Mouse (Mus musculus) lung, postnatal 4 days (tissue): ENCODE results near the gene Rpl9-ps1.

ENCODE experiments used
- DNase-seq, 2 experiments: peaks; one replicate each; pipeline ENCODE4 v3.0.0; 2021

Rpl9-ps1 gene

DNA sequence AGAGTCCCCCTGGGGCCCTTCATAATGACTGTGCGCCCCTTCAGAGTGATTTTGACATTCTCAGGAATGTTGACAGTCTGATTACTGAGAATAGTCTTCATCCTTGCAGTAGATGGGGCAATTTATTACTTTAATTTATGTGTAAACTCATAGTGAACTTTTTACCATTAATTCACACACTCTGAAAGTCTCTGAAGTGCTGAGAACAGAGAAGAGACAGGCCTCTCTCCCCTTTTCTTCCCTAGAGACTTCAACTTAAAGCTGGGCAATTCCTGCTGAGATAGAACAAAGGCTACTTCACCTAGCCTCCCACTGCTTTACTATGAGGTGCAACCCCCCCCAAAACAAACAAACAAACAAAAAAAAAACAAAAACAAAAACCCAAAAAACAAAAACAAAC is at the start of gene Rpl9-ps1:
Rpl9-ps1 (minus strand) TSS at position 101 of the 400 bp plus-strand sequence.
- DNase-seq: no peak

GRCm38 (mm10) chr11:83692008-83692407 is 46.6 kb upstream of the Rpl9-ps1 start:
- DNase-seq: no peak

GRCm38 (mm10) chr11:83689918-83690317 is 44.5 kb upstream of the Rpl9-ps1 start:
- no peak for DNase-seq

- DNase-seq: no peak
Observed at GRCm38 (mm10) chr11:83675665-83676064, 30.2 kb upstream of the Rpl9-ps1 start.

DNA sequence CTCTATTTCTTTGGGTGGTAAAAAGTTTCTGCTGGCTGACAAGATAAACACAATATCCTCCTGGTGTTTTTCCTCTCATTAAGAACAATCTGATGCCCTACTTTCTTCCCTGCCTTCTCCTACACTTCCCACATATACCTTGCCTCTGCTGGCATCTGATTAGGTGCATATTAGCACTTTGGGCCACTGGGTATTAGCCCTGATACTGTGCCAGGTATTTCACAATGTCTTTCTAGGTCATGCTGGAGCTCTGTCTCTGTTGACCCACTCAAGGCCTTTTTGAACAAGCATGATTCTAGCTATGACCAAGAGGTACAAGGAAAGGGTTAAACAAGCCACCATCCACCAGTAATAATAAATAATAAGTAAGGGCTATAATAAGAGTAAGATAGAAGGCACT is 26.3 kb upstream of the Rpl9-ps1 start:
- no peak for DNase-seq

DNA sequence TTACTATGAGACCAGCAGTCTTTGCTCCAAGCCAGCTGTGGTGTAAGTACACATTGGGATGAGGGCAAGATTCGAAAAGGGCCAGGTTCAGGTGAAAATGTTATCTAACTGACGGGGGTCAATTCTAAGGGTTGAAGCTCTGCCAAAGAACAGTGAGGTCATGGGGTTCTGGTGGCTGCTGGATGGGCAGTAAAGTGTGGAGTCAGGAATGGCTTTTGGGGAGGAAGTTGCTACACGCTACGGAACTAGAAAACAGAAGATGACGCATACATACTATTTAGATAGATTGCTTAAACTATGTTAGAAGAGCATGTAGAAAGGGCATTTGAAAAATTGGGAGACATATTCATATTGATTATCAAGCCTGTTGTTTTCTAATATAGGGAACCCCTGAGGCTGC is 18.1 kb upstream of the Rpl9-ps1 start:
- no peak for DNase-seq

GRCm38 (mm10) chr11:83662204-83662603 is 16.8 kb upstream of the Rpl9-ps1 start, which contains the start of gene Ccl4:
Ccl4 (plus strand) TSS chr11:83662584.
- no peak for DNase-seq

- no peak for DNase-seq
Observed at GRCm38 (mm10) chr11:83658797-83659196, 13.4 kb upstream of the Rpl9-ps1 start.

GRCm38 (mm10) chr11:83657508-83657907 is 12.1 kb upstream of the Rpl9-ps1 start:
- DNase-seq: no peak

- no peak for DNase-seq
Observed at GRCm38 (mm10) chr11:83654606-83655005, 9.2 kb upstream of the Rpl9-ps1 start.

DNA sequence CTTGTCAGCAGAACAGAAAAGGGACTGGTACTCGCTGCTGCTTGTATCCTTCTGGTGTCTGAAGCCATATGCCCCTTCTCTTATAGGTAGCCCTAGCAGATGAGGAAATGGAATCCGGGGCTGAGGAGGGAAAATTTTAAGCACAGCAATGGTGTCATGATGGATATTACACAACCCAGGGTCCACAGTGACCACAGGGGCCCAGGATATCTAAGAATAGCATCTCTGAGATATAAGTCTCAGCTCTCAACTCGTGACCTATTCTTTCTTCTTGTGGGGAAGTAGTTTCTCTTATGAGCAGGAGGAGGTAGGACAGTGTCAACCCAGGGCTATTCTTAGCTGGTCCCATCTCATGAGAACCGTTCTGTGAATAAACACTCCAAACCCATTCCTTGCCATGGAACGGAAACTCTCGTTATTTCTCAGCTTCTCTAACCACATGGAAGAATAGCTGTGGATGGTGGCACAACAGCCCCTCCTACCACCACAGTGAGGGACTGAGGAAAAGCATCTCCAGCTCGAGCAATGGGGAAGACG is 4.0 kb upstream of the Rpl9-ps1 start, which contains the start of gene Ccl3:
Ccl3 (minus strand) TSS at position 51 of the 537 bp plus-strand sequence.
- no peak for DNase-seq

GRCm38 (mm10) chr11:83646356-83647149 is 1.1 kb upstream of the Rpl9-ps1 start:
- no peak for DNase-seq

DNA sequence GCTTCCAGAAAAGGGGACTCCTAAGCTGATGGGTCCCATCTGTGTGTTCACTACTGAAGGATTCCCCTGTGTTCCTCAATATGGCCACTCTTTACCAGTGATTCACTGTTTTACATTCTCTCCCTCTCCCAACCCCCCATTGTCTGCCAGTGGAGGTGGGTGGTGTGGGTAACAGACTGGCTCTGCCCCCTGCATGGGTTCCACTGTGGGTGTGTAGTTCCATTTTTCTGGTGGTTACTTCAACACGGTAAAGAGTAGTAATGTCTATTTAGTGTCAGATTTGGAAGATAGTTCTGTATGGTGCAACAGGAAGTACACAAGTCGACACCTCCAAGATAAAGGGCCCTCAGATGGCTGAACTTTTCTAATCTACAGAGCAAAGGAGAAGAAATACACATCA is 4.2 kb downstream of the Rpl9-ps1 start:
- no peak for DNase-seq

DNA sequence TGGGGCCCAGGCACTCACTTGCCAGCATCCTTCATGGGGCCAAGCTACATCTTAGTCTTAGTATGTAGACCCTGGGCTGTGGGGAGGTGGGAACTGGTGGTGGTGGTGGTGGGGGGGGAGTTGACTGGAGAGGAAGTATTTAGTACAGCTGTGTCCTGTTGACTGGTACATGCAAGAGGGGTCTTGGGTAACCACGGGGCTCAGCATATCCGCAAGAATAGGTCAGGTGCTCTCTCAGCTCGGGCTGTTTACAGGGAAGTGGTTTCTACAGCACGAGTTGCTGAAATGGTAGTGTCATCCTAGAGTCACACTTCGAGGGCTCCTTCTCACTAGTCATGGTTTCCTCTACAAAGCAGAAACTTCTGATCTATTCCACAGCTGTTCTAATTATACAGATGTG is 5.3 kb downstream of the Rpl9-ps1 start:
- peak; percentile 53 to 62 for DNase-seq

DNA sequence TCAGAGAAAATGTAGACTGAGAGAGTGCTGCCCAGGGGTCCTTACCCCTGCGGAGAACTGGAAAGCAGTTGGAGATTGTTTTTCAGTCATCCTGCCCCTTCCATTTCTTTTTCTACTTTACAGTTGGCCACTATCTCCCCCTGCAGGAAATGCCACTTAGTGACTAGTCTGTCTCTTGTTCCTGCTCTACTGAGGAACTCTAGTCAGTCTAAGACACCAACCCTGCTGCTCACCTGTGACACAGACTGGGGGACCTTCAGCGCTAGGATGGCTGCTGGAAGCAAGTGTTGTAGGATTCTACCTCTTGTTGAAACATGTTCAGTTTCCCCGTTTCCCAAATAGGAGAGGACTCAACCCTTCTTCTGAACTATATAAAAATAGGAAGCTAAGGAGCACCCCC is 5.9 kb downstream of the Rpl9-ps1 start:
- DNase-seq: peak in 1 of 2 experiments; percentile 36

DNA sequence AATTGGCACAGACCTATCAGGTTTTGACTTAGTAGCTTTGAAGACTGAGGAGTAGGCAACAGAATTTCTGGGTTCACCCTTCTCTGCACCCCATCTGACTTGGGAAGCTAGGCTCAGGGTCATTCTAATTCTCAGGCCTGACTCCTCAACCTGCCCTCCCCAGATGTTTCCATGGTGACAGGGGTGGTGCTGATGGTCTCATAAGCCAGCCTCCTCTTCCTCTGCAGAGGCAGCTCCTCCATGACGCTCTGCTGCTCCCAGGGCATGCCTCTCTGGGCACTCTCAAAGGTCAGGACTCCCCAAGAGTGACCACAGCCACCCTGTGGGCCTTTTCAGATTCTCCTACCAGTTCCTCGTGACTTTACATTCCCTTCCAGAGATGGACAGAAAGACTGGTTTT is 6.5 kb downstream of the Rpl9-ps1 start:
- DNase-seq: no peak

- DNase-seq: no peak
Observed at GRCm38 (mm10) chr11:83636742-83637235, 8.6 kb downstream of the Rpl9-ps1 start.

GRCm38 (mm10) chr11:83634898-83635297 is 10.5 kb downstream of the Rpl9-ps1 start:
- no peak for DNase-seq

- no peak for DNase-seq
Observed at GRCm38 (mm10) chr11:83634425-83634824, 11.0 kb downstream of the Rpl9-ps1 start.

GRCm38 (mm10) chr11:83632744-83633143 is 12.7 kb downstream of the Rpl9-ps1 start:
- DNase-seq: no peak

- DNase-seq: no peak
Observed at GRCm38 (mm10) chr11:83631065-83631464, 14.4 kb downstream of the Rpl9-ps1 start.

DNA sequence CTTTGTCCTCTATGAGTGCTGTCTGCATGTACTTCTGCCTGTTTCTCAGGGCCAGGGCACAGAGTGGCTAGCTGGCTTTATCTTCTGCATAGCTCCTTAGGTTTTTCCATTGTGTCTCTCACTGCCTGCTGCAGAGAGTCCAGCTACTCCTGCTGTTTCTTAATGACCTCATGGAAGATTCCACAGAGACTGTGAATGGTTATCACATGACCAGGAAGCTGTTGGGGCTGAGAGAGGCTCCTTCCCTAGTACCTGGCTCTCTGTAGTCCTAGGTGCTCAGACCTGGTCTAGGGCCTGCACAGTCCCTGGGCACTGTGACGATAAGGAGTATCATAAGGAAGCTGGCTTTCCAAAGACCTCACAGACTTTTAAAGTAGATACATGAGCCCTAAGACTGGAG is 14.8 kb downstream of the Rpl9-ps1 start:
- no peak for DNase-seq

DNA sequence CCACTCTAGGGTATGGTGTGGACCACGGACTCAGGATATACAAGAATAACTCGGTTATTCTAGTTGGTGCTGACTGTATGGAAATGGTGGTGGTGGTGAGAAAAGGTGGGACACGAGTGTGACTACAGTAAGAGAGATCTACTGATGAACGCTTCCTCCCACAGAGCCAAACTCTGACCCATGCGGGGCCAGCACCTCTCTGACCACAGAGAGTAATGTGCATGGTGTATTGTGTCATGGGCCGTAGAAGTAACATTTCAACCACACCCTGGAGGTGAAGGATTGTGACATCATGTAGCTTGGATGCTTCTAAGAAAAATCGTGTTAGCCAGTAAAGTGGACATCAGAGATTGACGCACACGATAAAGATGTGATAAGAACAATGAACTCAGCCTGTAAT is 16.6 kb downstream of the Rpl9-ps1 start:
- no peak for DNase-seq

GRCm38 (mm10) chr11:83623586-83623985 is 21.8 kb downstream of the Rpl9-ps1 start:
- DNase-seq: no peak
